Mouse (Mus musculus) kidney, adult 9 months (tissue): ENCODE data around the gene Vps45.
"Not testable (repeated sequence)": the region's sequence is repeated elsewhere in the genome, so short reads cannot be mapped to it uniquely, and the experiment has no call there.

Experiments used
- DNase-seq: peaks from one replicate; pipeline ENCODE4 v3.0.0; 2022

Gene Vps45

DNA sequence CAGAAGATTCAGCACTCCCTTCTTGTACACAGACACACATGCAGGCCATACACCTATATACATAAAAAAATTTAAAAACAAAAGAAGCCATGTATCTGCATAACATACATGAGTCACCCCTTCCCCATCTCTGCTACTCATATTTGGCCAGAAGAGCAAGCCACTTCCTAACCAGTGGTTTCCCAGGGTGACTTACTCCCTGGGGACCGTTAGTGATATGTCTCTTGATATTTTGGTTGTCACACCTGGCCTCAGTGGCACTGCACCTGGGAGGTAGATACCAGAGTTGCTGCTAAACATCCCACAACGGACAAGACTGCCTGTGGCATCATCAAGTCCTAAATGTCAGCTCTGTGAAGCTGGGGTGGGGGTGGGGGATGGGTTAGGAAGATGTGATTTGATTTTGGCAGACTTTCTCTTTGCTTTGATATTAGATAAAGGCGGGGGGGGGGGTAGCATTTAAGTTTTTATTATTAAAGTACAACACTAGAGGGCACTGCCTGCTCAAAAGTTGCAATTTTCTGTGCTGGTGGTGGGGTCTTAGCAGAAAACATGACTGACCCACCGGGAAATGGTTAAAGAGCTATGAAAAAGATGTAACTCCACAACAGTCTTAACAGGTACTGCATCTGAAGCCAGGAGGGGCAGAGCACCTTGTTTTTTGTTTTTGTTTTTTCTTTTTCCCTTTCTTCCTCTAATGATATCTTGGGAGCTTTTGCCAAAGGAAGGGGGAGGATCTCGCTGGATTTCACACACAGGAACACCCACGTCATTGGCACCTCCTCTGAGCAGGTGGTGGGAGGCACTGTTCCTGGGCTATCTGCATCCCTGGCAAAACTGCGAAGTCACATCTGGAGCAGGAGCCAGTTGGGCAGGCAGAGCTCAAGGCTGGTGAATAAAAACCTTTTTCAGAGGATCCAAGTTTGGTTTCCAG is 92.5 kb downstream of the Vps45 start:
- DNase-seq, result no peak

DNA sequence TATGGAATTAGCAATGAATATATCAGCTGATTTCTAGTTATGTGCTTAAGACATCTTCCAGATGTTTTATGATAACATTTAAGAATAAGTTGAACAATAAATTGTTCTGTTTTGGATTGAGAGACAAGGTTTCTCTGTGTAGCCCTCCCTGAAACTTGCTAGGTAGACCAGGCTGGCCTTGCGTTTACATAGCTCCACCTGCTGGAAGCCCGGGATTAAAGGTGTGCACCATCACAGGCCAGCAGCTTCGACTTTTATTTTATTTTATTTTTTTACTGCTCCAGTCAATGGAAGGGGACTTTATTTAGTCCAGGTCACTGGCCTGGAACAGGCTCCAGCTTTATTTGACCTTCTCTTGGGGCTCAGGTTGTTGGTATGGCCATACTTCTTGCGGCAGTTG is 94.6 kb downstream of the Vps45 start:
- DNase-seq, result peak; percentile 50

GRCm38 (mm10) chr3:95963230-95963629 is 95.0 kb downstream of the Vps45 start:
- DNase-seq, result no peak

DNA sequence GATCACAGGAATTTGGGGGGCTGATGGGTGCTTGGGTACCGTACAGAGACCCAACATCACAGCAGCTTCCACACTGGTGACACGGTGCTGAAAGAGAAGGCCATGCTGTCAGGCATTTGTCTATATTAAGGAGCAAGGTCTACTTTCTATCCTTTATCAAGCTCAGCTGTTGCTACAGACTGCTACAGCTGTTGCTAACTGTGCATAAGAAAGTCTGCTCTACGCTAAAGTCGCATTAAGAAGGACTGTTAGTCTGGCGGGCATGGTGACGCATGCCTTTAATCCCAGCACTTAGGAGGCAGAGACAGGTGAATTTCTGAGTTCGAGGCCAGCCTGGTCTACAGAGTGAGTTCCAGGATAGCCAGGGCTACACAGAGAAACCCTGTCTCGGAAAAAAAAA is 96.1 kb downstream of the Vps45 start:
- not testable (repeated sequence) for DNase-seq

DNA sequence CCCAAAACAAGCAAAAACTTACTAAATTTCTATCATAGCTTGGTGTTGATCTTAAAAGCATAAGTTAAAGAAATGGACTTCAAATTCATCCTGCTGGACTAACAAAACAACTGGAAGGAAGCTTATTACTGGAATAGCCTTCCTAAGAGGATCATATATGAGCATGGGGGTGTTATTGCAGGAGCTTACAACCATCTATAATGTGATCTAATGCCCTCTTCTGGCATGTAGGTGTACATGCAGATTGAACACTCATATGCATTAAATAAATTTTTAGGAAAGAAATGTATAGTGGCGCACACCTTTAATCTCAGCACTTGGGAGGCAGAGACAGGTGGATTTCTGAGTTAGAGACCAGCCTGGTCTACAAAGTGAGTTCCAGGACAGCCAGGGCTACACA is 98.5 kb downstream of the Vps45 start:
- no peak for DNase-seq

- DNase-seq, result peak; percentile 59
Measured at GRCm38 (mm10) chr3:95959082-95959481, 99.2 kb downstream of the Vps45 start.

GRCm38 (mm10) chr3:95957359-95958148 is 100.7 kb downstream of the Vps45 start:
- peak; percentile 20 for DNase-seq

DNA sequence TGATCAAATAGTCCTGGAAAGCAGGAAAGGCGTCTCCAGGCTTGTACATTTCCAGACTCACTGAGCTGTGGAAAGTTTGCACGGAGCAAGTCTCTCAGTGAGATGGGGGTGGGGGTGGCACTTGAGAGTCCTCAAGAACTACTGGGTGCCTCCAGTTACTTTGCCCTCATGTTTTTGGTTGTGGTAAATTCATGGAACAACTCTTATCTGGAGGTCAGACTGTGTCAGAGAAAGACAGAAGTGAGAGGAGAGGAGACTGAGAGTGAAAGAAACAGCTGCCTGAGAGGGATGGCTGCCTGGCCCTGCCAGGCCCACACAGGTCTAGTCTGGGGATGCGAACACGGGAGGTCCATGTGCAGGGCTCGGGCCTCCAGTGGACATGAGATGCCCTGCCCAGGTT is 102.9 kb downstream of the Vps45 start:
- no peak for DNase-seq

DNA sequence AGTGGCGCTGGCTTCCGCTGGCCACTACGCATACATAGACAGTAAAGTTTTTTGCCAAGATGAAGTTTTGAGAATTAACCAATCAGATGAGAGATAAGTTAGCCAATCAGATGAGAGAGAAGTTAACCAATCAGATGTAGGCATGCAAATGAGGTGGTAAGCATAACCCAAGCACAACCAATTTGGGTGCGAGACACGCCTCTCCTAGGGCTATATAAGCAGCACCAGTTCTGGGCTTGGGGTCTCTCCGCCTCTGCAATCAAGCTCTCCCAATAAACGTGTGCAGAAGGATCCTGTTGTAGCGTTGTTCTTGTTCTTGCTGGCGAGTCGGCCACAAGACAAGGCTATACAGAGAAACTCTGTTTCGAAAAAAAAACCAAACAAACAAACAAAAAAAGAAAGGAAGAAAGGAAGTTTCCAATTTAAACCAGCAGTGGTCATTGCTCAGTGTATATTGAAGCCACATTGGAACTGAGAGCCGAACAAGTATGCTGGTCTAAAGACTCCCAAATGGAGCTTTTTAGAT is 103.6 kb downstream of the Vps45 start:
- DNase-seq, result not testable (repeated sequence)

GRCm38 (mm10) chr3:95953522-95953921 is 104.7 kb downstream of the Vps45 start:
- no peak for DNase-seq

DNA sequence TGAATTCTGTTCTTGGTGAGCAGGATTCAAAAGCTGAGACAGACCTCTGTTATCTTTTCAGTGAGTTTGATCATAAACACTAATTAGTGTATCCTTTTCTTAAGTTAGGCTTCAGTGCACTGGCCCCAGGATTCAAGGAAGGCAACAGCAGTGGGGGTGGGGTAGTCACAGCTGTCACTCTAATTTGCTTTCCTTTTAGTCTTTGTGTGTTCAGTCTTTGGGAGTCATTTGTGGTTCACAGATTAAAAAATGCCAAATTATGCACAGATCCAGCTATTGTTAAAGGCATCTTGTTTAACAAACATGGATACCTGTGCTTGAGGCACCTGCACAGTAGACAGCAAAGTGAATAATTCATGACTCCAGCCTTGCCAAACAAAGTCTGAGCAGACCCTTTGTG is 105.2 kb downstream of the Vps45 start:
- DNase-seq, result no peak

DNA sequence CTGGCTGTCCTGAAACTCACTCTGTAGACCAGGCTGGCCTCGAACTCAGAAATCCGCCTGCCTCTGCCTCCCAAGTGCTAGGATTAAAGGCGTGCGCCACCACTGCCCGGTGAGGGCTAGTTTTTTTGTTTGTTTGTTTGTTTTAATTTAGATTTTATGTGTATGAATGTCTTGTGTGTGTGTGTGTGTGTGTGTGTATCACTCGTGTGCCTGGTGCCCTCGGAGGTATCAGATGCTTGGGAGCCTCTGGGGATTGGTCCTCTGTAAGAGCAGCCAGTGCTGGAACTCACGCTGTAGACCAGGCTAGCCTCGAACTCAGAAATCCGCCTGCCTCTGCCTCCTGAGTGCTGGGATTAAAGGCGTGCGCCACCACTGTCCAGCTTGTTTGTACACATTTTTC is 106.7 kb downstream of the Vps45 start:
- not testable (repeated sequence) for DNase-seq

- peak; percentile 95 for DNase-seq
Measured at GRCm38 (mm10) chr3:95950763-95951551, 107.3 kb downstream of the Vps45 start.
